Mouse (Mus musculus) C2C12 (cell line): Measurements from ENCODE around the gene Hikeshi. TPM values are rescaled to one million over a fixed set of nuclear protein-coding genes. Genes with fewer than 3 reads are reported as not detected.

ENCODE experiments used
- polyA plus RNA-seq: library from polyadenylated mRNA; unstranded; fragments of >200 nt; fragmentation: generic; extraction: Trizol; gene quantifications from one replicate; pipeline ENCODE4 v1.2.1, GENCODE M21; 2012; ENCODE audit warnings: missing spikeins

Gene Hikeshi
- polyA plus RNA-seq, 1 experiment, result 51.0 TPM

Other genes starting within 250 kb of the Hikeshi start
- gene Ccdc81, start 37.6 kb downstream of the Hikeshi start, polyA plus RNA-seq, result 0.11 TPM
- gene Eed, start 39.8 kb upstream of the Hikeshi start, polyA plus RNA-seq, result 34.0 TPM
- 47.2 TPM for gene Picalm, start 189.0 kb upstream of the Hikeshi start, polyA plus RNA-seq